Mouse (Mus musculus) MEL (cell line): Measurements from ENCODE around the gene Avp. TPM values are rescaled to one million over a fixed set of nuclear protein-coding genes. Genes with fewer than 3 reads are reported as not detected.

Source experiments
- DNase-seq: peaks from one replicate; pipeline ENCODE4 v3.0.0; 2011; ENCODE audit warnings: low read depth, low spot score
- H3K27ac ChIP-seq: 2 replicates; pipeline ENCODE4 v1.5.1; 2012; ENCODE audit warnings: low read depth, mild to moderate bottlenecking, control low read depth, low read length, moderate library complexity; ENCODE audit not compliant: control insufficient read depth
- H3K27me3 ChIP-seq, 2 experiments: fragments of 150-350 bp in 1 of 2; sonication (generic) in 1 of 2; 2 replicates each; pipeline ENCODE4 v1.6.1; 2012; ENCODE audit warnings: low read length in 2 of 2, mild to moderate bottlenecking in 2 of 2, improper control_type of control experiment in 1 of 2, moderate library complexity in 1 of 2; ENCODE audit not compliant: insufficient read depth in 2 of 2, control insufficient read depth in 1 of 2
- H3K36me3 ChIP-seq, 2 experiments: 2 replicates each; pipeline ENCODE4 v1.6.1; 2012 to 2014; ENCODE audit warnings: low read length in 2 of 2, improper control_type of control experiment in 1 of 2, inconsistent platforms in 1 of 2, mild to moderate bottlenecking in 1 of 2; ENCODE audit not compliant: insufficient read depth in 2 of 2, control insufficient read depth in 1 of 2
- H3K4me1 ChIP-seq, 2 experiments: fragments of 150-350 bp in 1 of 2; sonication (generic) in 1 of 2; 2 replicates each; pipeline ENCODE4 v1.6.1; 2012; ENCODE audit warnings: low read length in 2 of 2, improper control_type of control experiment in 1 of 2, mild to moderate bottlenecking in 1 of 2; ENCODE audit not compliant: insufficient read depth in 2 of 2, control insufficient read depth in 1 of 2
- H3K4me3 ChIP-seq, 2 experiments: fragments of 150-350 bp in 1 of 2; sonication (generic) in 1 of 2; 2 replicates each; pipeline ENCODE4 v1.5.1; 2012; ENCODE audit warnings: low read depth in 2 of 2, low read length in 2 of 2, mild to moderate bottlenecking in 2 of 2, moderate library complexity in 2 of 2, control low read depth in 1 of 2, improper control_type of control experiment in 1 of 2; ENCODE audit not compliant: control insufficient read depth in 1 of 2, insufficient read depth in 1 of 2
- H3K79me2 ChIP-seq: 2 replicates; pipeline ENCODE4 v1.6.1; 2012; ENCODE audit warnings: mild to moderate bottlenecking, low read length, moderate library complexity; ENCODE audit not compliant: control insufficient read depth, poor library complexity, insufficient read depth
- H3K9ac ChIP-seq: 2 replicates; pipeline ENCODE4 v1.6.1; 2012; ENCODE audit warnings: low read depth, mild to moderate bottlenecking, control low read depth, low read length, moderate library complexity; ENCODE audit not compliant: control insufficient read depth, poor library complexity, severe bottlenecking
- H3K9me3 ChIP-seq: fragments of 150-350 bp; sonication (generic); replicated peaks from 2 replicates; pipeline ENCODE4 v1.6.1; 2012; ENCODE audit warnings: mild to moderate bottlenecking, low read length, improper control_type of control experiment, moderate library complexity; ENCODE audit not compliant: insufficient read depth
- CHD1 ChIP-seq: IDR thresholded peaks from 2 replicates; pipeline ENCODE4 v1.6.1; 2012; ENCODE audit warnings: low read depth, mild to moderate bottlenecking, inconsistent platforms, low read length, improper control_type of control experiment
- E2F4 ChIP-seq: IDR thresholded peaks from 2 replicates; pipeline ENCODE4 v1.6.1; 2011; ENCODE audit warnings: low read depth, low read length, improper control_type of control experiment, borderline replicate concordance
- ELF1 ChIP-seq: IDR thresholded peaks from 2 replicates; pipeline ENCODE4 v1.6.1; 2014; ENCODE audit warnings: low read depth, mild to moderate bottlenecking, inconsistent platforms, low read length, improper control_type of control experiment, moderate library complexity
- EP300 ChIP-seq, 2 experiments: IDR thresholded peaks; 2 replicates each; pipeline ENCODE4 v1.6.1; 2011; ENCODE audit warnings: improper control_type of control experiment in 2 of 2, low read length in 2 of 2, low read depth in 1 of 2, mild to moderate bottlenecking in 1 of 2
- ETS1 ChIP-seq: IDR thresholded peaks from 2 replicates; pipeline ENCODE4 v1.6.1; 2012; ENCODE audit warnings: low read depth, mild to moderate bottlenecking, inconsistent platforms, low read length, improper control_type of control experiment, moderate library complexity
- GABPA ChIP-seq: IDR thresholded peaks from 2 replicates; pipeline ENCODE4 v1.6.1; 2012; ENCODE audit warnings: low read depth, mild to moderate bottlenecking, inconsistent platforms, low read length, improper control_type of control experiment, moderate library complexity
- GATA1 ChIP-seq: IDR thresholded peaks from 2 replicates; pipeline ENCODE4 v1.6.1; 2011; ENCODE audit warnings: low read depth, low read length, improper control_type of control experiment
- HCFC1 ChIP-seq: IDR thresholded peaks from 2 replicates; pipeline ENCODE4 v1.6.1; 2012; ENCODE audit warnings: low read depth, mild to moderate bottlenecking, inconsistent platforms, low read length, improper control_type of control experiment, moderate library complexity
- KAT2A ChIP-seq: conservative IDR thresholded peaks from 2 replicates; pipeline ENCODE4 v1.6.1; 2012; ENCODE audit warnings: low read depth, low read length, improper control_type of control experiment, inconsistent platforms
- MAX ChIP-seq: IDR thresholded peaks from 2 replicates; pipeline ENCODE4 v1.6.1; 2011; ENCODE audit warnings: low read length, improper control_type of control experiment
- MAZ ChIP-seq: IDR thresholded peaks from 2 replicates; pipeline ENCODE4 v1.6.1; 2012; ENCODE audit warnings: low read depth, mild to moderate bottlenecking, inconsistent platforms, low read length, improper control_type of control experiment
- MXI1 ChIP-seq: IDR thresholded peaks from 2 replicates; pipeline ENCODE4 v1.6.1; 2011; ENCODE audit warnings: mild to moderate bottlenecking, low read depth, low read length, improper control_type of control experiment
- MYB ChIP-seq: IDR thresholded peaks from 2 replicates; pipeline ENCODE4 v1.6.1; 2011; ENCODE audit warnings: mild to moderate bottlenecking, low read depth, low read length, improper control_type of control experiment
- MYC ChIP-seq: IDR thresholded peaks from 2 replicates; pipeline ENCODE4 v1.6.1; 2011; ENCODE audit warnings: low read depth, mild to moderate bottlenecking, low read length, improper control_type of control experiment, moderate library complexity
- NELFE ChIP-seq: IDR thresholded peaks from 2 replicates; pipeline ENCODE4 v1.6.1; 2011; ENCODE audit warnings: low read depth, low read length, improper control_type of control experiment
- POLR2A ChIP-seq, 2 experiments: IDR thresholded peaks; 2 replicates each; pipeline ENCODE4 v1.6.1; 2011 to 2012; ENCODE audit warnings: low read length in 2 of 2, mild to moderate bottlenecking in 2 of 2, control low read depth in 1 of 2, improper control_type of control experiment in 1 of 2, low read depth in 1 of 2, moderate library complexity in 1 of 2; ENCODE audit not compliant: control insufficient read depth in 1 of 2, insufficient read depth in 1 of 2, poor library complexity in 1 of 2
- POLR2AphosphoS2 ChIP-seq: IDR thresholded peaks from 2 replicates; pipeline ENCODE4 v1.6.1; 2011; ENCODE audit warnings: low read length, improper control_type of control experiment
- RAD21 ChIP-seq: IDR thresholded peaks from 2 replicates; pipeline ENCODE4 v1.6.1; 2011; ENCODE audit warnings: mild to moderate bottlenecking, low read depth, low read length, improper control_type of control experiment
- SIN3A ChIP-seq: IDR thresholded peaks from 2 replicates; pipeline ENCODE4 v1.6.1; 2012; ENCODE audit warnings: low read length, improper control_type of control experiment, inconsistent platforms
- SMC3 ChIP-seq: IDR thresholded peaks from 2 replicates; pipeline ENCODE4 v1.6.1; 2011; ENCODE audit warnings: low read depth, low read length, improper control_type of control experiment
- TBP ChIP-seq: IDR thresholded peaks from 2 replicates; pipeline ENCODE4 v1.8.0; 2011; ENCODE audit warnings: low read depth, low read length, improper control_type of control experiment
- TCF12 ChIP-seq: IDR thresholded peaks from 2 replicates; pipeline ENCODE4 v1.6.1; 2014; ENCODE audit warnings: low read depth, mild to moderate bottlenecking, inconsistent platforms, low read length, improper control_type of control experiment, moderate library complexity
- USF1 ChIP-seq: IDR thresholded peaks from 2 replicates; pipeline ENCODE4 v1.6.1; 2014; ENCODE audit warnings: low read depth, mild to moderate bottlenecking, inconsistent platforms, low read length, improper control_type of control experiment, moderate library complexity
- ZC3H11A ChIP-seq: IDR thresholded peaks from 2 replicates; pipeline ENCODE4 v1.6.1; 2012; ENCODE audit warnings: low read depth, mild to moderate bottlenecking, inconsistent platforms, low read length, improper control_type of control experiment
- ZKSCAN1 ChIP-seq: IDR thresholded peaks from 2 replicates; pipeline ENCODE4 v1.6.1; 2012; ENCODE audit warnings: low read depth, mild to moderate bottlenecking, inconsistent platforms, low read length, improper control_type of control experiment, moderate library complexity
- ZMIZ1 ChIP-seq: IDR thresholded peaks from 2 replicates; pipeline ENCODE4 v1.6.1; 2012; ENCODE audit warnings: low read depth, mild to moderate bottlenecking, inconsistent platforms, low read length, improper control_type of control experiment, moderate library complexity
- polyA plus RNA-seq, 2 experiments: library from polyadenylated mRNA; stranded (reverse) in 1 of 2; unstranded in 1 of 2; fragments of >175 nt in 1 of 2; fragments of >200 nt in 1 of 2; gene quantifications; 2 replicates each; pipeline versions ENCODE4 v1.2.1 to v1.2.4; 2012; ENCODE audit warnings: low replicate concordance in 2 of 2, low read depth in 1 of 2; ENCODE audit not compliant: insufficient read length in 2 of 2, insufficient read depth in 1 of 2, missing spikeins in 1 of 2
- total RNA-seq: library from RNA; depleted of rRNA; stranded (reverse); fragments of 300-350 nt; gene quantifications from 2 replicates; pipeline ENCODE4 v1.2.3, GENCODE M21; 2012; rRNA removed

Gene Avp
- total RNA-seq (not detected in 2 replicates), polyA plus RNA-seq (not detected)

DNA sequence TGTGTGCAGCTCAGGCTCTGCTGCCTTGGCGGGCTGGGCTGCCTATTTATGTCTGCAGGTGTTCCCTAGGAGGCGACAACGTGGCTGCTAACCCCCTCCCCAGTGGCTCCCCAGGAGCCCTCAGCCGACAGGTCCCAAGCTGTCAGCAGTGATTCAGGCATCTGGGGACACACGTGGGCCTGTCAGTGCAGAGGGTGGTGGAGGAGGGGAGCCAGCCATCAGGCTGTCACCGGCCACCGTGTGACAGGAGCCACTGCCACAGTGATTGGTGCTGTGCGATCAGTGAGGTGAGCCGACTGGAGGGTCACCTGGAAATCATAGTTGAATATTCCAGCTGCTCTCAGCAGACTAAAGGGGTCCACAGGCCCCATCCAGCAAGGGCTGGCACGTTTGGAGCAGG, at the start of gene Avp:
Gene Avp (minus strand): TSS at position 3 of the 400 bp plus-strand sequence.
- H3K27ac ChIP-seq = no peak within 1 kb of the TSS
- no peak for DNase-seq
- H3K4me1 ChIP-seq = peaks cover 0 to 19% of the 10 kb centered on the region in 2 experiments; a peak in 2 of 4 replicates
- H3K36me3 ChIP-seq = 0 out of 4 replicates have a peak, but pooled peaks cover 0 to 2% of the 10 kb centered on the region in 2 experiments
- H3K79me2 ChIP-seq = no peaks in the 10 kb centered on the region
- no peak within 1 kb of the TSS for H3K4me3 ChIP-seq
- no peaks in the 10 kb centered on the region for H3K9me3 ChIP-seq
- TF ChIP-seq CHD1 = no peak
- no peak for TF ChIP-seq HCFC1
- no peak for TF ChIP-seq MAX
- no peak for TF ChIP-seq GATA1
- no peak for TF ChIP-seq ZMIZ1
- no peak for TF ChIP-seq GABPA
- no peak for TF ChIP-seq MYB
- TF ChIP-seq ZKSCAN1 = no peak
- TF ChIP-seq MXI1 = no peak
- TF ChIP-seq ELF1 = no peak
- no peak for TF ChIP-seq MYC
- no peak for TF ChIP-seq RAD21
- TF ChIP-seq E2F4 = no peak
- TF ChIP-seq, all 39 proteins: peak for 0
- Histone ChIP-seq H3K27me3 (no peaks in the 10 kb centered on the region), H3K9ac (no peak within 1 kb of the TSS)

DNA sequence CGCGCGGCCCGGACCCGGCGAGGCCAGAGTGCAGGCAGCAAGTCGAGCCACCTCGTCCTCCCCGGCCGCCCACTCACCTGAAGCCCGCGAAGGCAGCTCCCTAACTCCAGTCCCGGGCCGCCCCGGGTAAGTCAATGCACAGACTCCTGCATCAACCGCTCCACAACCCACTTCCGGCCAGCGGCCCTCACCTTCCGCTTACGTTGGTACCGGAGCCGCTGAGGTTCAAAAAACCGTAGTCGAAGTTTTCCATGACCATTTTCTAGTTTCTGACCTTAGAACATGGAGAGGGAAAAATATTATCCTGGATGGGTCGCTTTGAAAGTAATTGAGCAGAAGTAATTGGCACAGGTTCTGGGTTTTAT, 47.5 kb upstream of the Avp start, which contains the start of the genes Fastkd5 and Ubox5:
Gene Fastkd5 (minus strand): TSS at position 189 of the 365 bp plus-strand sequence.
Gene Ubox5 (minus strand): TSS at position 200 of the 365 bp plus-strand sequence.
- no peaks in the 10 kb centered on the region for H3K9me3 ChIP-seq
- peaks cover 32% of the 10 kb centered on the region for H3K79me2 ChIP-seq
- H3K4me1 ChIP-seq = peaks cover 0 to 13% of the 10 kb centered on the region in 2 experiments; a peak in 2 of 4 replicates
- no peaks in the 10 kb centered on the region for H3K27me3 ChIP-seq
- peak within 1 kb of the TSS; percentile 94 for H3K9ac ChIP-seq
- peak within 1 kb of the TSS; percentile 92 to 99 for H3K4me3 ChIP-seq
- TF ChIP-seq SMC3 (no peak), NELFE (peak; percentile 84), ETS1 (no peak; the same call in 1 of the 2 replicates), POLR2A (IDR thresholded peaks at IDR 0.05; ENCODE audit: control insufficient read depth in 1 of 2, insufficient read depth in 1 of 2, low read depth in 1 of 2, low read length in 2 of 2, poor library complexity in 1 of 2) (peak; percentile 87 to 91), ELF1 (peak; percentile 95), USF1 (0 out of 2 replicates have a peak, but pooled peaks have one; percentile 10), MYB (peak; percentile 85), KAT2A (peak; percentile 85), MXI1 (peak; percentile 82), MYC (peak; percentile 84; the same call in 1 of the 2 replicates), E2F4 (no peak), TBP (peak; percentile 92), EP300 (IDR thresholded peaks at IDR 0.05; ENCODE audit: low read depth in 1 of 2, low read length in 2 of 2) (peak in 1 of 2 experiments; percentile 48; a peak in 1 of 4 replicates), HCFC1 (peak; percentile 97), SIN3A (peak; percentile 97), MAZ (peak; percentile 71; the same call in 1 of the 2 replicates), MAX (no peak), TCF12 (peak; percentile 66), ZC3H11A (0 out of 2 replicates have a peak, but pooled peaks have one; percentile 11), POLR2AphosphoS2 (peak; percentile 69; the same call in 1 of the 2 replicates)
- TF ChIP-seq, all 39 proteins: peak for 16
- peaks cover 13 to 18% of the 10 kb centered on the region in 2 experiments for H3K36me3 ChIP-seq
- H3K27ac ChIP-seq = peak within 1 kb of the TSS; percentile 69
- DNase-seq = peak; percentile 95
